Comparison of ENCODE assay signal across 33 mouse cellular contexts in genomic region chr6:27781371-27781770, GRCm38 (mm10).
"Had no signal": no experiment of that assay in that cellular context is flagged by ENCODE, and none has a peak within 500 bp of the region (broad histone marks: within the 10 kb centered on the region; RNA-seq: fewer than 3 reads in every experiment).

No protein-coding gene starts in this region.

- H3K27ac ChIP-seq: heart, embryonic 10.5 days; heart, embryonic 13.5 days; heart, embryonic 15.5 days; hindbrain, embryonic 10.5 days; hindbrain, embryonic 12.5 days; hindbrain, embryonic 13.5 days; hindbrain, embryonic 14.5 days; hindbrain, embryonic 15.5 days; hindbrain, postnatal 0 days; kidney, embryonic 15.5 days; kidney, postnatal 0 days; layer of hippocampus, adult 2 months; left cerebral cortex, adult 2 months had no signal

- H3K4me1 ChIP-seq: heart, embryonic 10.5 days; heart, embryonic 12.5 days; heart, embryonic 13.5 days; heart, embryonic 15.5 days; hindbrain, embryonic 10.5 days; hindbrain, embryonic 12.5 days; hindbrain, embryonic 13.5 days; hindbrain, embryonic 15.5 days; kidney, embryonic 15.5 days had no signal

- H3K4me3 ChIP-seq: heart, embryonic 10.5 days; heart, embryonic 12.5 days; heart, embryonic 13.5 days; heart, embryonic 15.5 days; hindbrain, embryonic 10.5 days; hindbrain, embryonic 12.5 days; hindbrain, embryonic 13.5 days; hindbrain, embryonic 15.5 days; kidney, embryonic 15.5 days; layer of hippocampus, adult 2 months; left cerebral cortex, adult 2 months had no signal

- H3K27me3 ChIP-seq: heart, embryonic 12.5 days; heart, embryonic 13.5 days; heart, embryonic 15.5 days; hindbrain, embryonic 12.5 days; hindbrain, embryonic 13.5 days; hindbrain, embryonic 15.5 days; kidney, embryonic 15.5 days had no signal

- H3K9me3 ChIP-seq: heart, embryonic 10.5 days; heart, embryonic 12.5 days; heart, embryonic 13.5 days; heart, embryonic 15.5 days; hindbrain, embryonic 10.5 days; hindbrain, embryonic 12.5 days; hindbrain, embryonic 13.5 days; hindbrain, embryonic 15.5 days; kidney, embryonic 15.5 days had no signal

- H3K36me3 ChIP-seq: heart, embryonic 10.5 days; heart, embryonic 12.5 days; heart, embryonic 13.5 days; heart, embryonic 15.5 days; hindbrain, embryonic 10.5 days; hindbrain, embryonic 12.5 days; hindbrain, embryonic 13.5 days; hindbrain, embryonic 15.5 days; kidney, embryonic 15.5 days had no signal

- DNase-seq: heart, postnatal 10 days; heart, postnatal 14 days; heart, postnatal 36 days; heart, postnatal 4 days; kidney, adult 11 months; kidney, adult 18-20 months; kidney, adult 2 months; kidney, adult 8-10 months; kidney, adult 9 months; kidney, postnatal 10 days; kidney, postnatal 14 days; kidney, postnatal 25 days; kidney, postnatal 36 days; kidney, postnatal 4 days; layer of hippocampus, adult 9-11 months; layer of hippocampus, postnatal 36 days had no signal

- H3K9ac ChIP-seq: heart, embryonic 12.5 days; heart, embryonic 13.5 days; heart, embryonic 15.5 days; hindbrain, embryonic 12.5 days; hindbrain, embryonic 13.5 days; hindbrain, embryonic 14.5 days; hindbrain, embryonic 15.5 days; kidney, embryonic 15.5 days had no signal

- ATAC-seq: hindbrain, embryonic 16.5 days; hindbrain, postnatal 0 days; inflammation-experienced regulatory T-cells, adult 6 months had no signal

- H3K4me2 ChIP-seq: heart, embryonic 11.5 days; heart, embryonic 12.5 days; heart, embryonic 13.5 days; heart, embryonic 15.5 days; hindbrain, embryonic 12.5 days; hindbrain, embryonic 13.5 days; hindbrain, embryonic 14.5 days; hindbrain, embryonic 15.5 days; kidney, embryonic 15.5 days had no signal
